8 mouse cellular contexts compared by ENCODE assay signal in genomic region chr4:128776568-128777289, GRCm38 (mm10). TPM values are rescaled to one million over a fixed set of nuclear protein-coding genes. Genes with fewer than 3 reads are reported as not detected.
A peak's percentile ranks its signal among the peaks of the same experiment; 100 is the strongest.
DNase-seq lines count a peak whose midpoint lies in the region; ATAC-seq and TF ChIP-seq lines count a peak whose summit lies in the region.

No protein-coding gene starts in this region.

- ATAC-seq in forebrain, embryonic 14.5 days, result peak; percentile 63
- 0 out of 2 replicates have a peak, but pooled peaks have one; percentile 28 for ATAC-seq in lung, embryonic 15.5 days (ENCODE audit: borderline replicate concordance, extremely low read depth, low FRiP score, low TSS enrichment)

- H3K9ac ChIP-seq in ES-Bruce4 (ENCODE audit: low read depth, poor library complexity, severe bottlenecking), result peak overlapping the region; percentile 1; the same call in 1 of the 2 replicates
- H3K9ac ChIP-seq in forebrain, embryonic 14.5 days (ENCODE audit: low read length), result no peak overlapping the region
- no peak overlapping the region for H3K9ac ChIP-seq in lung, embryonic 15.5 days

- H3K4me2 ChIP-seq in forebrain, embryonic 14.5 days (ENCODE audit: low read length), result no peak overlapping the region
- no peak overlapping the region for H3K4me2 ChIP-seq in lung, embryonic 15.5 days

- no peaks in the 10 kb centered on the region for H3K36me3 ChIP-seq in ES-Bruce4 (ENCODE audit: control insufficient read depth, insufficient read depth, low read length, poor library complexity, severe bottlenecking)
- H3K36me3 ChIP-seq in forebrain, embryonic 14.5 days (ENCODE audit: control insufficient read depth, insufficient read depth, low read length), result peaks cover 95% of the 10 kb centered on the region
- peaks cover 94% of the 10 kb centered on the region for H3K36me3 ChIP-seq in lung, embryonic 15.5 days

- H3K4me1 ChIP-seq in ES-Bruce4 (ENCODE audit: control insufficient read depth, insufficient read depth, low read length), result no peaks in the 10 kb centered on the region
- no peaks in the 10 kb centered on the region for H3K4me1 ChIP-seq in forebrain, embryonic 14.5 days (ENCODE audit: control insufficient read depth, insufficient read depth, low read length)
- H3K4me1 ChIP-seq in lung, embryonic 15.5 days, result no peaks in the 10 kb centered on the region

- TF ChIP-seq CTCF in ES-Bruce4 (IDR thresholded peaks at IDR 0.05; ENCODE audit: low read depth, low read length), result peak; percentile 89
- peak; percentile 99 for TF ChIP-seq CTCF in layer of hippocampus, adult 2 months (conservative IDR thresholded peaks at IDR 0.05)

- H3K9me3 ChIP-seq in ES-Bruce4 (replicated peaks; ENCODE audit: control insufficient read depth, insufficient read depth, low read length, poor library complexity, severe bottlenecking), result no peaks in the 10 kb centered on the region
- H3K9me3 ChIP-seq in forebrain, embryonic 14.5 days (replicated peaks; ENCODE audit: control insufficient read depth, low read length), result no peaks in the 10 kb centered on the region
- no peaks in the 10 kb centered on the region for H3K9me3 ChIP-seq in lung, embryonic 15.5 days

- whole genome bisulfite sequencing in forebrain, embryonic 14.5 days, result 36% methylated on average over 20 of the region's 20 CpGs
- WGBS in lung, embryonic 15.5 days, result 46% methylated on average over 20 of the region's 20 CpGs

- TF ChIP-seq POLR2A in ES-Bruce4 (IDR thresholded peaks at IDR 0.05; ENCODE audit: insufficient read depth, low read length), result no peak

- peak; percentile 76 for DNase-seq in cerebellum, adult 11 months
- DNase-seq in forebrain, embryonic 14.5 days (ENCODE audit: low spot score), result peak; percentile 82
- peak; percentile 88 for DNase-seq in heart, postnatal 4 days
- peak; percentile 26 to 70 for DNase-seq in layer of hippocampus, adult 2 months (ENCODE audit: low spot score in 2 of 2)
- DNase-seq in ovary, postnatal 36 days (ENCODE audit: low spot score), result peak; percentile 73
- peak; percentile 76 for DNase-seq in thymus, postnatal 14 days

- no peak overlapping the region for H3K27ac ChIP-seq in ES-Bruce4 (ENCODE audit: insufficient read depth, low read length)
- no peak overlapping the region for H3K27ac ChIP-seq in forebrain, embryonic 14.5 days (ENCODE audit: low read depth, low read length)
- H3K27ac ChIP-seq in layer of hippocampus, adult 2 months, result no peak overlapping the region
- no peak overlapping the region for H3K27ac ChIP-seq in lung, embryonic 15.5 days

- H3K27me3 ChIP-seq in ES-Bruce4 (ENCODE audit: control insufficient read depth, insufficient read depth, low read length, poor library complexity, severe bottlenecking), result no peaks in the 10 kb centered on the region
- no peaks in the 10 kb centered on the region for H3K27me3 ChIP-seq in forebrain, embryonic 14.5 days (replicated peaks; ENCODE audit: control insufficient read depth, insufficient read depth, low read length)
- no peaks in the 10 kb centered on the region for H3K27me3 ChIP-seq in lung, embryonic 15.5 days

- no peak for TF ChIP-seq EP300 in ES-Bruce4 (IDR thresholded peaks at IDR 0.05; ENCODE audit: insufficient read depth, low read depth, low read length)

- H3K4me3 ChIP-seq in ES-Bruce4 (ENCODE audit: low read depth, low read length), result peak overlapping the region; percentile 37
- no peak overlapping the region for H3K4me3 ChIP-seq in forebrain, embryonic 14.5 days (ENCODE audit: low read depth, low read length)
- no peak overlapping the region for H3K4me3 ChIP-seq in layer of hippocampus, adult 2 months
- no peak overlapping the region for H3K4me3 ChIP-seq in lung, embryonic 15.5 days

RNA-seq across cellular contexts. Expression of gene A3galt2, which starts 21.6 kb away (rescaled TPM):
- not detected in 2 replicates for polyA plus RNA-seq in ES-Bruce4 (2011; ENCODE audit: insufficient read depth, insufficient read length, low read depth, missing spikeins)
- 0.27 and 0.38 TPM in 2 replicates for polyA plus RNA-seq in forebrain, embryonic 14.5 days (2014; fragmentation: Nextera tagmentation; extraction: Ambion mirVana)
- under 1 TPM; 0.20 to 0.36 TPM for total RNA-seq in heart, postnatal 4 days (2021)
- total RNA-seq in layer of hippocampus, adult 2 months (2021), result under 1 TPM; 0.20 to 0.26 TPM
- 0.20 and 0.35 TPM in 2 replicates for polyA plus RNA-seq in lung, embryonic 15.5 days (2015; fragmentation: Nextera tagmentation; extraction: Ambion mirVana)

RNA-seq across cellular contexts. Expression of gene Zfp362, which starts 29.1 kb away (rescaled TPM):
- 11.6 and 12.8 TPM in 2 replicates for polyA plus RNA-seq in ES-Bruce4 (2011; ENCODE audit: insufficient read depth, insufficient read length, low read depth, missing spikeins)
- polyA plus RNA-seq in forebrain, embryonic 14.5 days (2014; fragmentation: Nextera tagmentation; extraction: Ambion mirVana), result 26.1 and 31.3 TPM in 2 replicates
- total RNA-seq in heart, postnatal 4 days (2021), result 10 to 100 TPM; 33.9 to 34.4 TPM
- 10 to 100 TPM; 25.8 to 26.8 TPM for total RNA-seq in layer of hippocampus, adult 2 months (2021)
- 34.6 and 39.3 TPM in 2 replicates for polyA plus RNA-seq in lung, embryonic 15.5 days (2015; fragmentation: Nextera tagmentation; extraction: Ambion mirVana)
